Mouse (Mus musculus): ENCODE results near the gene Tmem63b. TPM values are rescaled to one million over a fixed set of nuclear protein-coding genes. Genes with fewer than 3 reads are reported as not detected.

Tmem63b gene
- total and polyA plus RNA-seq, 3 experiments, result 12.3 to 37.9 TPM; not detected in 1

DNA sequence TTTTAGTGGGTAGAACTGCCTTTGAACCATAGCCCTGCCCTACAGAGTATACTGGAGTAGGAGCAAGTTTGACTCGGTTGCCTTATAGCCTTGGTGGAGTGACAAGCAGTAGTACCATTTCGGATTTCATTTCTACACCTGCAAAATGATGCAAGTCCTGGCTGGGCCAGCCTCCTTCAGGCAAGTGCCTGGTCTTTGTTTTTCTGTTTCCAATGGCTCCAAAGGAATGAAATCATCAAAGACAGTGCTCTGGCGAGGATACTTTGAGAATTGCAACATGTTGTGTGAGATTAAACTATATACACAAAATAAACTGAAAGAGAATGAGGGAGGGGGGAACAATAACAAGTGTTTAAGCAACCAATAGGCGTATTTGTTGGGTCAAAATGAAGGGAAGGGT is 3.3 kb upstream of the Tmem63b start:
- no peak overlapping the region for H3K4me3 ChIP-seq (ENCODE audit: control insufficient read depth in 1 of 2, insufficient read depth in 1 of 2, low read depth in 2 of 2, low read length in 2 of 2)
- no peaks in the 10 kb centered on the region for H3K9me3 ChIP-seq (replicated peaks; ENCODE audit: insufficient read depth, low read length)
- no peaks in the 10 kb centered on the region for H3K27me3 ChIP-seq (ENCODE audit: control insufficient read depth in 1 of 2, insufficient read depth in 2 of 2, low read length in 2 of 2)
- H3K36me3 ChIP-seq (ENCODE audit: control insufficient read depth in 1 of 2, insufficient read depth in 2 of 2, low read length in 2 of 2), result peaks cover 0 to 7% of the 10 kb centered on the region in 2 experiments; a peak in 2 of 4 replicates
- peaks cover 3 to 19% of the 10 kb centered on the region in 2 experiments for H3K4me1 ChIP-seq (ENCODE audit: control insufficient read depth in 1 of 2, insufficient read depth in 2 of 2, low read length in 2 of 2)
- peaks cover 31% of the 10 kb centered on the region for H3K79me2 ChIP-seq (ENCODE audit: control insufficient read depth, insufficient read depth, low read length, poor library complexity)
- DNase-seq (ENCODE audit: low read depth, low spot score), result no peak
- no peak overlapping the region for H3K9ac ChIP-seq (ENCODE audit: control insufficient read depth, low read depth, low read length, poor library complexity, severe bottlenecking)
- H3K27ac ChIP-seq (ENCODE audit: control insufficient read depth, low read depth, low read length), result no peak overlapping the region
- TF ChIP-seq CHD1 (IDR thresholded peaks at IDR 0.05; ENCODE audit: low read depth, low read length), result no peak

DNA sequence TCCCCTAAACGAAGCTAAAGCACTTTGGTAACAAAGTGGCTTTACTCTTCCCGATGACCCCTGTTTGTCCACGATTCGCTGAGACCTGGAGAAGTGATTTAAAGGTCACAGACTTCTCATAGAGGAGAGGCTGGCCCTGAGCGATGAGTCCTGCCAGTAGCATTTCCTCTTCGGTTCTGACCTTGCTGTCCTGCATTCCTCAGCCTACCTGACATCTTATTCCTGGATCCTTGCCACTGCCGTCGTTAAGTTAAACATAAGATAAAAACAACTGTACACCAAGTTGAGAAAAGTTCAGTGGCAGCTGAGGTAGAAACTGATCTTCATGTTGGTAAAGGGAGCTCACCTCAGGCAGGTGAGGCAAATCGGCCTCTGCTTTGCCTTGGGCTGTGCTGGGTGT is 2.4 kb upstream of the Tmem63b start:
- peaks cover 0 to 9% of the 10 kb centered on the region in 2 experiments; a peak in 2 of 4 replicates for H3K36me3 ChIP-seq (ENCODE audit: control insufficient read depth in 1 of 2, insufficient read depth in 2 of 2, low read length in 2 of 2)
- H3K27me3 ChIP-seq (ENCODE audit: control insufficient read depth in 1 of 2, insufficient read depth in 2 of 2, low read length in 2 of 2), result no peaks in the 10 kb centered on the region
- no peak overlapping the region for H3K4me3 ChIP-seq (ENCODE audit: control insufficient read depth in 1 of 2, insufficient read depth in 1 of 2, low read depth in 2 of 2, low read length in 2 of 2)
- no peaks in the 10 kb centered on the region for H3K9me3 ChIP-seq (replicated peaks; ENCODE audit: insufficient read depth, low read length)
- H3K9ac ChIP-seq (ENCODE audit: control insufficient read depth, low read depth, low read length, poor library complexity, severe bottlenecking), result no peak overlapping the region
- H3K79me2 ChIP-seq (ENCODE audit: control insufficient read depth, insufficient read depth, low read length, poor library complexity), result peaks cover 35% of the 10 kb centered on the region
- no peak overlapping the region for H3K27ac ChIP-seq (ENCODE audit: control insufficient read depth, low read depth, low read length)
- TF ChIP-seq UBTF (IDR thresholded peaks at IDR 0.05; ENCODE audit: borderline replicate concordance, insufficient read depth, low read depth, low read length) (no peak), RCOR1 (IDR thresholded peaks at IDR 0.05; ENCODE audit: low read depth, low read length) (no peak), ZMIZ1 (IDR thresholded peaks at IDR 0.05; ENCODE audit: low read depth, low read length) (no peak), GABPA (IDR thresholded peaks at IDR 0.05; ENCODE audit: low read depth, low read length) (no peak), USF2 (IDR thresholded peaks at IDR 0.05; ENCODE audit: borderline replicate concordance in 1 of 2, insufficient read depth in 1 of 2, low read depth in 1 of 2, low read length in 2 of 2) (no peak), POLR2AphosphoS5 (IDR thresholded peaks at IDR 0.05; ENCODE audit: borderline replicate concordance, low read depth, low read length) (no peak), RAD21 (IDR thresholded peaks at IDR 0.05; ENCODE audit: low read depth, low read length) (no peak), NELFE (IDR thresholded peaks at IDR 0.05; ENCODE audit: low read depth, low read length) (no peak), KAT2A (conservative IDR thresholded peaks at IDR 0.05; ENCODE audit: low read depth, low read length) (no peak), E2F4 (IDR thresholded peaks at IDR 0.05; ENCODE audit: borderline replicate concordance, low read depth, low read length) (no peak), CHD1 (IDR thresholded peaks at IDR 0.05; ENCODE audit: low read depth, low read length) (no peak), TAL1 (IDR thresholded peaks at IDR 0.05; ENCODE audit: low read length) (no peak), EP300 (IDR thresholded peaks at IDR 0.05; ENCODE audit: low read depth in 1 of 2, low read length in 2 of 2) (no peak)
- peaks cover 0 to 23% of the 10 kb centered on the region in 2 experiments for H3K4me1 ChIP-seq (ENCODE audit: control insufficient read depth in 1 of 2, insufficient read depth in 2 of 2, low read length in 2 of 2)
- DNase-seq (ENCODE audit: low read depth, low spot score), result no peak

DNA sequence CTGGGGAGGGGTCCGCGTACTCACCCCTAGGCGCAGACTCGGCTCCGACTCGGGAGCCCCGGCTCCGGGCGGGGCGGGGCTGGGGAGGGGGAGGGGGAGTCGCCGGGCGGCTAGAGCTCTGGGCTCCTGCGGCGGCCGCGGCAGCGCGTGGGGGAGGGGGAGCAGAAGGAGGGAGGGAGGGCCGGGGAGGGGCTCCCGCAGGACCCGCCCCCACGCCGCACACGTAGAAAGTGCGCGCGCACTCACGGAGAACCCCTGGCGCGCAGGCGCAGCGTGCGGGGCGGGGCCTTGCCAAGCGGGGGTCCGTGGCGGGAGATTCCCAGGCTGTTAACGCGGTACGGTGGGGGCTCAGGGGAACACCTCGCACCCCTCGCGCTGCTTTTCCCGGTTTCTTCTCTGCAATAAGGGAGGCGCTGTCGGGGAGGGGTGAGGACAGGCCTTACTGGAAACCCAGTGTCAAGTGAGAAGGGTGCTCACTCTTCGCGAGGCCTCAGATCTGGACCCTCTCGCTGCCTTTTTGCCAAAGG is 549 bp downstream of the Tmem63b start, which contains the start of gene Mrpl14:
TSS of gene Mrpl14 (plus strand) at position 230 of the 527 bp plus-strand sequence.
- DNase-seq (ENCODE audit: low read depth, low spot score), result peak; percentile 93
- Histone ChIP-seq H3K79me2 (ENCODE audit: control insufficient read depth, insufficient read depth, low read length, poor library complexity) (peaks cover 33% of the 10 kb centered on the region), H3K27ac (ENCODE audit: control insufficient read depth, low read depth, low read length) (peak within 1 kb of the TSS; percentile 72), H3K9me3 (replicated peaks; ENCODE audit: insufficient read depth, low read length) (no peaks in the 10 kb centered on the region), H3K36me3 (ENCODE audit: control insufficient read depth in 1 of 2, insufficient read depth in 2 of 2, low read length in 2 of 2) (peaks cover 0 to 9% of the 10 kb centered on the region in 2 experiments; a peak in 2 of 4 replicates), H3K9ac (ENCODE audit: control insufficient read depth, low read depth, low read length, poor library complexity, severe bottlenecking) (peak within 1 kb of the TSS; percentile 89), H3K4me3 (ENCODE audit: control insufficient read depth in 1 of 2, insufficient read depth in 1 of 2, low read depth in 2 of 2, low read length in 2 of 2) (peak within 1 kb of the TSS; percentile 79 to 84), H3K4me1 (ENCODE audit: control insufficient read depth in 1 of 2, insufficient read depth in 2 of 2, low read length in 2 of 2) (peaks cover 0 to 19% of the 10 kb centered on the region in 2 experiments; a peak in 3 of 4 replicates), H3K27me3 (ENCODE audit: control insufficient read depth in 1 of 2, insufficient read depth in 2 of 2, low read length in 2 of 2) (no peaks in the 10 kb centered on the region)
- TF ChIP-seq BHLHE40 (IDR thresholded peaks at IDR 0.05; ENCODE audit: borderline replicate concordance, low read depth, low read length) (no peak), CTCF (IDR thresholded peaks at IDR 0.05 in 2 of 3, conservative IDR thresholded peaks at IDR 0.05 in 1 of 3; ENCODE audit: control insufficient read depth in 1 of 3, insufficient read depth in 1 of 3, low read depth in 2 of 3, low read length in 3 of 3, poor library complexity in 1 of 3, severe bottlenecking in 1 of 3) (no peak), EP300 (IDR thresholded peaks at IDR 0.05; ENCODE audit: low read depth in 1 of 2, low read length in 2 of 2) (no peak), POLR2AphosphoS5 (IDR thresholded peaks at IDR 0.05; ENCODE audit: borderline replicate concordance, low read depth, low read length) (no peak), UBTF (IDR thresholded peaks at IDR 0.05; ENCODE audit: borderline replicate concordance, insufficient read depth, low read depth, low read length) (no peak), GATA1 (IDR thresholded peaks at IDR 0.05; ENCODE audit: low read depth, low read length) (peak; percentile 10; the same call in 1 of the 2 replicates), POLR2A (IDR thresholded peaks at IDR 0.05; ENCODE audit: control insufficient read depth in 1 of 2, insufficient read depth in 1 of 2, low read depth in 1 of 2, low read length in 2 of 2, poor library complexity in 1 of 2) (peak; percentile 50 to 79; a peak in 3 of 4 replicates), ZMIZ1 (IDR thresholded peaks at IDR 0.05; ENCODE audit: low read depth, low read length) (no peak), HCFC1 (IDR thresholded peaks at IDR 0.05; ENCODE audit: low read depth, low read length) (peak; percentile 74), POLR2AphosphoS2 (IDR thresholded peaks at IDR 0.05; ENCODE audit: low read length) (peak; percentile 51; the same call in 1 of the 2 replicates), KAT2A (conservative IDR thresholded peaks at IDR 0.05; ENCODE audit: low read depth, low read length) (no peak), NELFE (IDR thresholded peaks at IDR 0.05; ENCODE audit: low read depth, low read length) (peak; percentile 65), MAZ (IDR thresholded peaks at IDR 0.05; ENCODE audit: low read depth, low read length) (peak; percentile 94), ZNF384 (IDR thresholded peaks at IDR 0.05; ENCODE audit: low read depth, low read length) (no peak), RCOR1 (IDR thresholded peaks at IDR 0.05; ENCODE audit: low read depth, low read length) (no peak), TCF12 (IDR thresholded peaks at IDR 0.05; ENCODE audit: low read depth, low read length) (peak; percentile 38; the same call in 1 of the 2 replicates), TAL1 (IDR thresholded peaks at IDR 0.05; ENCODE audit: low read length) (no peak), ZC3H11A (IDR thresholded peaks at IDR 0.05; ENCODE audit: low read depth, low read length) (no peak)
